Mouse (Mus musculus): ENCODE data around the gene Ebf1.

The Ebf1 gene

GRCm38 (mm10) chr11:44681306-44681705 lies 64.2 kb downstream of the Ebf1 start:
- TF ChIP-seq GATA4 (IDR thresholded peaks at IDR 0.05; ENCODE audit: insufficient replicate concordance, low read length), result no peak

GRCm38 (mm10) chr11:44681995-44682394 lies 64.9 kb downstream of the Ebf1 start:
- TF ChIP-seq GATA4 (IDR thresholded peaks at IDR 0.05; ENCODE audit: insufficient replicate concordance, low read length), result no peak

- TF ChIP-seq GATA4 (IDR thresholded peaks at IDR 0.05; ENCODE audit: insufficient replicate concordance, low read length), result no peak
Observed at GRCm38 (mm10) chr11:44682703-44683539, 65.8 kb downstream of the Ebf1 start.

- TF ChIP-seq GATA4 (IDR thresholded peaks at IDR 0.05; ENCODE audit: insufficient replicate concordance, low read length), result no peak
Observed at GRCm38 (mm10) chr11:44684486-44685076, 67.5 kb downstream of the Ebf1 start.

GRCm38 (mm10) chr11:44685129-44685528 lies 68.0 kb downstream of the Ebf1 start:
- no peak for TF ChIP-seq GATA4 (IDR thresholded peaks at IDR 0.05; ENCODE audit: insufficient replicate concordance, low read length)

GRCm38 (mm10) chr11:44685911-44686361 lies 68.8 kb downstream of the Ebf1 start:
- no peak for TF ChIP-seq GATA4 (IDR thresholded peaks at IDR 0.05; ENCODE audit: insufficient replicate concordance, low read length)

GRCm38 (mm10) chr11:44686378-44686777 lies 69.3 kb downstream of the Ebf1 start:
- no peak for TF ChIP-seq GATA4 (IDR thresholded peaks at IDR 0.05; ENCODE audit: insufficient replicate concordance, low read length)

GRCm38 (mm10) chr11:44688542-44688941 lies 71.4 kb downstream of the Ebf1 start:
- no peak for TF ChIP-seq GATA4 (IDR thresholded peaks at IDR 0.05; ENCODE audit: insufficient replicate concordance, low read length)

- no peak for TF ChIP-seq GATA4 (IDR thresholded peaks at IDR 0.05; ENCODE audit: insufficient replicate concordance, low read length)
Observed at GRCm38 (mm10) chr11:44689571-44690264, 72.6 kb downstream of the Ebf1 start.

- TF ChIP-seq GATA4 (IDR thresholded peaks at IDR 0.05; ENCODE audit: insufficient replicate concordance, low read length), result no peak
Observed at GRCm38 (mm10) chr11:44690265-44690572, 73.1 kb downstream of the Ebf1 start.

GRCm38 (mm10) chr11:44695416-44695815 lies 78.3 kb downstream of the Ebf1 start:
- no peak for TF ChIP-seq GATA4 (IDR thresholded peaks at IDR 0.05; ENCODE audit: insufficient replicate concordance, low read length)

GRCm38 (mm10) chr11:44696539-44697201 lies 79.6 kb downstream of the Ebf1 start:
- TF ChIP-seq GATA4 (IDR thresholded peaks at IDR 0.05; ENCODE audit: insufficient replicate concordance, low read length), result no peak

GRCm38 (mm10) chr11:44700181-44700580 lies 83.1 kb downstream of the Ebf1 start:
- TF ChIP-seq GATA4 (IDR thresholded peaks at IDR 0.05; ENCODE audit: insufficient replicate concordance, low read length), result no peak

GRCm38 (mm10) chr11:44701221-44701810 lies 84.2 kb downstream of the Ebf1 start:
- no peak for TF ChIP-seq GATA4 (IDR thresholded peaks at IDR 0.05; ENCODE audit: insufficient replicate concordance, low read length)

- no peak for TF ChIP-seq GATA4 (IDR thresholded peaks at IDR 0.05; ENCODE audit: insufficient replicate concordance, low read length)
Observed at GRCm38 (mm10) chr11:44701864-44702263, 84.7 kb downstream of the Ebf1 start.
